Mouse (Mus musculus) gastrocnemius, adult 8-10 months (tissue): ENCODE measurements around the gene Myo1e. TPM values are rescaled to one million over a fixed set of nuclear protein-coding genes. Genes with fewer than 3 reads are reported as not detected.

Experiments
- DNase-seq, 2 experiments: peaks; one replicate each; pipeline ENCODE4 v3.0.0; 2022; ENCODE audit warnings: low spot score in 2 of 2
- total RNA-seq, 4 experiments: library from RNA; stranded (reverse); gene quantifications; 2 replicates each; pipeline ENCODE4 v1.2.4; 2022

Gene Myo1e
- total RNA-seq, 4 experiments from 2014 or later = 4.7 to 8.3 (median 5.3) TPM

- DNase-seq = no peak
Observed at GRCm38 (mm10) chr9:70220461-70221170, 13.5 kb downstream of the Myo1e start.

GRCm38 (mm10) chr9:70223142-70223541, 16.0 kb downstream of the Myo1e start:
- DNase-seq = no peak

- no peak for DNase-seq
Observed at GRCm38 (mm10) chr9:70224046-70224445, 16.9 kb downstream of the Myo1e start.

- no peak for DNase-seq
Observed at GRCm38 (mm10) chr9:70226359-70226758, 19.2 kb downstream of the Myo1e start.

GRCm38 (mm10) chr9:70229823-70230222, 22.7 kb downstream of the Myo1e start:
- no peak for DNase-seq

- no peak for DNase-seq
Observed at GRCm38 (mm10) chr9:70232044-70233010, 25.2 kb downstream of the Myo1e start.

- DNase-seq = no peak
Observed at GRCm38 (mm10) chr9:70237136-70237535, 30.0 kb downstream of the Myo1e start.

- no peak for DNase-seq
Observed at GRCm38 (mm10) chr9:70237561-70237960, 30.4 kb downstream of the Myo1e start.

GRCm38 (mm10) chr9:70238391-70238790, 31.2 kb downstream of the Myo1e start:
- no peak for DNase-seq

- DNase-seq = no peak
Observed at GRCm38 (mm10) chr9:70239229-70239628, 32.1 kb downstream of the Myo1e start.

- DNase-seq = no peak
Observed at GRCm38 (mm10) chr9:70240703-70241410, 33.7 kb downstream of the Myo1e start.

GRCm38 (mm10) chr9:70241411-70241961, 34.3 kb downstream of the Myo1e start:
- DNase-seq = no peak

- no peak for DNase-seq
Observed at GRCm38 (mm10) chr9:70242112-70242862, 35.1 kb downstream of the Myo1e start.

- no peak for DNase-seq
Observed at GRCm38 (mm10) chr9:70243241-70243640, 36.1 kb downstream of the Myo1e start.

GRCm38 (mm10) chr9:70243708-70244107, 36.6 kb downstream of the Myo1e start:
- DNase-seq = no peak

- DNase-seq = no peak
Observed at GRCm38 (mm10) chr9:70244115-70244514, 37.0 kb downstream of the Myo1e start.

- DNase-seq = no peak
Observed at GRCm38 (mm10) chr9:70245040-70245439, 37.9 kb downstream of the Myo1e start.

GRCm38 (mm10) chr9:70246427-70246826, 39.3 kb downstream of the Myo1e start:
- no peak for DNase-seq

GRCm38 (mm10) chr9:70248046-70248445, 40.9 kb downstream of the Myo1e start:
- DNase-seq = no peak

GRCm38 (mm10) chr9:70248826-70249225, 41.7 kb downstream of the Myo1e start:
- DNase-seq = no peak
